Mouse (Mus musculus) brain, embryonic 14.5 days (tissue): ENCODE measurements around the gene Zan.

Source experiments
- CTCF ChIP-seq: fragments of 200-500 bp; IDR thresholded peaks from 2 replicates; pipeline ENCODE4 v1.5.1; 2012; ENCODE audit warnings: inconsistent platforms, mild to moderate bottlenecking, moderate library complexity, borderline replicate concordance; ENCODE audit not compliant: insufficient read depth, insufficient read length; ENCODE audit errors: extremely low read depth
- POLR2A ChIP-seq: fragments of 200-500 bp; IDR thresholded peaks from 2 replicates; pipeline ENCODE4 v1.6.1; 2012; ENCODE audit warnings: mild to moderate bottlenecking, inconsistent platforms, borderline replicate concordance; ENCODE audit not compliant: poor library complexity, insufficient read depth, insufficient read length, severe bottlenecking; ENCODE audit errors: extremely low read depth

- no peak for TF ChIP-seq POLR2A
- no peak for TF ChIP-seq CTCF
Observed at GRCm38 (mm10) chr5:137377176-137377575, 99.7 kb downstream of the Zan start.
